Mouse (Mus musculus): Measurements from ENCODE around the gene Mpeg1. TPM values are rescaled to one million over a fixed set of nuclear protein-coding genes. Genes with fewer than 3 reads are reported as not detected.

Mpeg1 gene
- total and polyA plus RNA-seq, 2 experiments from 2014 or later, result 1.1 to 3.2 TPM

DNA sequence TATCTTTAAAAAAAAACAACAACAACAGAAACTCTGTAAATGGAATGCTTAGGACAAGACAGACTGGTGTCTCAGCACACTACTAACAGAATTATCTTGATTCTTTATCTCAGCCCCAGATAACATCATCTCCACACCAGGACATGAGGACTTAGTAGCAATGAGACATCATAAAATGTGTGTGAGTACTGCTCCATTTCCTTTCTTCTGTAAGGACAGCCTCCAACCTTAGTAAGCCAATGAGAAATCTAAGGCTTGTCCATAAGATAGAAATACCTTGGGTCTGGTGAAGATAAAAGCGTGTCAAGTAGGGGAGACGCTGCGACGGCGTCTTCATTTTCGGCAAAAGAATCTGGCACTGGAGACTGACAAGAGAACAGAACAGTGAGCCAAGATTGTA is 33.0 kb upstream of the Mpeg1 start, which contains the start of gene Pfpl:
Pfpl (plus strand) TSS at position 301 of the 400 bp plus-strand sequence.
- H3K9me3 ChIP-seq (ENCODE audit: low read length), result no peaks in the 10 kb centered on the region
- no peak within 1 kb of the TSS for H3K4me3 ChIP-seq (ENCODE audit: low read depth, low read length)
- ATAC-seq (no peak), DNase-seq (no peak)
- WGBS, result 95% methylated on average over 6 of the region's 6 CpGs
- no peak within 1 kb of the TSS for H3K27ac ChIP-seq (ENCODE audit: low read depth, low read length)
- H3K4me1 ChIP-seq (ENCODE audit: insufficient read depth), result no peaks in the 10 kb centered on the region
- no peak within 1 kb of the TSS for H3K4me2 ChIP-seq (ENCODE audit: low read depth)
- no peaks in the 10 kb centered on the region for H3K36me3 ChIP-seq (ENCODE audit: insufficient read depth)
- TF ChIP-seq CTCF (IDR thresholded peaks at IDR 0.05; ENCODE audit: low read depth), result no peak
- no peak within 1 kb of the TSS for H3K9ac ChIP-seq
- H3K27me3 ChIP-seq (ENCODE audit: insufficient read depth, low read length), result no peaks in the 10 kb centered on the region

DNA sequence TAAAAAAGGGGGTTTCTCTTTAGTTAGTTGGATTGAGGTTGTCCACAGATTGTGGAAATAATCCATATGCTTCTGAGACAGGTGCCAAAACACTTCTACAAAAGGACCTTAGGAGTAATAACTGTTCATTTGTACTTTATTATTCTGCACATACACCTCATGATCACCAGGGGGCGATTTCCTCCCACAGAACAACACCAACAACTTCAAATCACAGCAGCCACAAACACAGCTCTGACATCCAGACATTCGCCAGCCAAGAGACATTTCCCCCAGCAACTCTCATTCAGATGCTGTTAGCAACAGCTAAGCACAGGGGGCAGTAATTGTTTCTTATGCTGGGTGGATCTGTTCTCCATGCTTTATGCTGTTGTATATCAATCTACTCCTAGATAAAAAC is 27.5 kb upstream of the Mpeg1 start:
- Histone ChIP-seq H3K9ac (no peak overlapping the region), H3K27me3 (ENCODE audit: insufficient read depth, low read length) (no peaks in the 10 kb centered on the region), H3K27ac (ENCODE audit: low read depth, low read length) (no peak overlapping the region), H3K4me1 (ENCODE audit: insufficient read depth) (no peaks in the 10 kb centered on the region), H3K4me2 (ENCODE audit: low read depth) (no peak overlapping the region), H3K9me3 (ENCODE audit: low read length) (no peaks in the 10 kb centered on the region), H3K4me3 (ENCODE audit: low read depth, low read length) (no peak overlapping the region), H3K36me3 (ENCODE audit: insufficient read depth) (no peaks in the 10 kb centered on the region)
- TF ChIP-seq CTCF (IDR thresholded peaks at IDR 0.05; ENCODE audit: low read depth), result peak; percentile 65
- DNase-seq (peak; percentile 43), ATAC-seq (peak; percentile 34; the same call in 1 of the 2 replicates)
- 0% methylated on average over 2 of the region's 2 CpGs for WGBS

DNA sequence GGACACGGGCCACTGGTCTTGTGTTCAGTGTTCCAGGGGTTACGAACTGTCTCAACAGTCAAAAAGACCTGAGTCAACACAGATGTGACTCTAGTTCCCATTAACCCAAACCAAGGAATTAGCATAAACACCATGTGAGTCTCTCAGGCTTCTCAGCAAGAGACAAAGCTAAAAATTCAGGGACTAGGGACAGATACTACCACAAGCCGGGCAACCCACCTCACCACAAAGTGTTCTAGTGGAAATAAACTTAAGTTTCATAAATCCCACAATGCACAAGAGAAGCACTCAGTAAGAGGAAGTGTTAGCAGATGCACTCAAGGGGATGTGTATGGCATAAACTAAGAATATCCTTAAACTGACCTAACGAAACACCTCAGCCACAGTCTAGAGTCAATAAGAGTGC is 25.6 kb upstream of the Mpeg1 start:
- H3K4me2 ChIP-seq (ENCODE audit: low read depth), result no peak overlapping the region
- DNase-seq, result no peak
- H3K9me3 ChIP-seq (ENCODE audit: low read length), result no peaks in the 10 kb centered on the region
- ATAC-seq, result no peak
- H3K27ac ChIP-seq (ENCODE audit: low read depth, low read length), result no peak overlapping the region
- H3K4me1 ChIP-seq (ENCODE audit: insufficient read depth), result no peaks in the 10 kb centered on the region
- WGBS, result 87% methylated on average over 4 of the region's 4 CpGs
- H3K9ac ChIP-seq, result no peak overlapping the region
- no peak overlapping the region for H3K4me3 ChIP-seq (ENCODE audit: low read depth, low read length)
- no peaks in the 10 kb centered on the region for H3K27me3 ChIP-seq (ENCODE audit: insufficient read depth, low read length)
- H3K36me3 ChIP-seq (ENCODE audit: insufficient read depth), result no peaks in the 10 kb centered on the region
- no peak for TF ChIP-seq CTCF (IDR thresholded peaks at IDR 0.05; ENCODE audit: low read depth)

DNA sequence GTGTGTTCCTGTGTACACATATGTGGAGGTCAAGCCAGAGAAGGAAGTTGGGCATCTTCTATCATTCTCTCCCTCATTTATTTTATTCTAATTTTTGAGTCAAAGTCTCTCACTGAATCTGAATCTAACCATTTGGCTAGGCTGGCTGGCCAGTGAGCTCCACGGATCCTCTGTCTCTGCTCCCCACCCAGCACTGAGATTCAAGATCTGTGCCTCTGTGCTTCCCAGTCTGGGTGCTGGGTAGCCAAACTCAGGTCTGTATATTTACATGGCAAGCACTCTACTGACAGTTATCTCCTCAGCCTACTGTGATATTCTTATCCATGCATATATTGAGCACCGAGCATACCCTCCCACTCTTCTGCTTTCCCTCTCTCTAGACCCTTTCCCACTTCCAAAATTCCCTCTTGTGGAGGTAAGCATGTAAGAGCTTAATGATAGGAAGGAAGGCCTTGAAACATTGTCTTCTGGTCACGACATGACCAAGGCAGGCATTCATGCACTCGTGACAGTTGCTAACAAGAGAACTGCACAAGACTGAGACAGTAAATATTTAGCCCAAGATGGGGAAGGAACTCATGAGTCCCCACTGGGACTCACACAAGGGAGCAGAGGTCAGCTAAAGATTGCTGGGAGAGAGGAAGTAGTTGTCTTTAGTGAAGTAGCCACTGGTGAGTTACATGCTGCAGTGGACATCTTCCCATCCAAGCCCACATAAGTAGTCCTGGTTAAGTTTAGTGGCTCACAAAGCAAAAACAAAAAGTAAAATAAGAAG is 24.6 kb upstream of the Mpeg1 start:
- no peak overlapping the region for H3K4me3 ChIP-seq (ENCODE audit: low read depth, low read length)
- no peaks in the 10 kb centered on the region for H3K27me3 ChIP-seq (ENCODE audit: insufficient read depth, low read length)
- DNase-seq (no peak), ATAC-seq (no peak)
- H3K36me3 ChIP-seq (ENCODE audit: insufficient read depth), result no peaks in the 10 kb centered on the region
- no peak overlapping the region for H3K9ac ChIP-seq
- no peaks in the 10 kb centered on the region for H3K4me1 ChIP-seq (ENCODE audit: insufficient read depth)
- no peak for TF ChIP-seq CTCF (IDR thresholded peaks at IDR 0.05; ENCODE audit: low read depth)
- H3K27ac ChIP-seq (ENCODE audit: low read depth, low read length), result no peak overlapping the region
- 86% methylated on average over 4 of the region's 4 CpGs for WGBS
- no peak overlapping the region for H3K4me2 ChIP-seq (ENCODE audit: low read depth)
- no peaks in the 10 kb centered on the region for H3K9me3 ChIP-seq (ENCODE audit: low read length)

DNA sequence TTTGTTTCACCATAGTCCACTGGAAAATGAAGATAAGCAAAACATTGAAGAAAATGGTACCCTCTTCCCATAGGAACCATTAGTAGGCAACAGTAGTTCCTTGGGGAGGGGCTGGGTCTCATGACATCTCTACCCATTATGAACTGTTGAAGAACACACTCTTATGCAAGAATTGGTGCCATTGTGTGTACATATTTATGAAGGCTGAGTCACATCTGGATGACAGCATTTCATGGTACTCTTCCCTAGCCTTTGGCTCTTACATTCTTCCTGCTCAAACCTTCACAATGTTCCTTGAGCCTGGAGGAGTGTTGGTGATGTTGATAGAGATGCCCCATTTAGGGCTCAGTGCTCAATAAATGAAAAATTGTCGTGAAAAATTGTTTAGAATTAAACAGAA is 21.0 kb upstream of the Mpeg1 start:
- WGBS, result 67% methylated on average over 1 of the region's 1 CpGs
- H3K27me3 ChIP-seq (ENCODE audit: insufficient read depth, low read length), result no peaks in the 10 kb centered on the region

DNA sequence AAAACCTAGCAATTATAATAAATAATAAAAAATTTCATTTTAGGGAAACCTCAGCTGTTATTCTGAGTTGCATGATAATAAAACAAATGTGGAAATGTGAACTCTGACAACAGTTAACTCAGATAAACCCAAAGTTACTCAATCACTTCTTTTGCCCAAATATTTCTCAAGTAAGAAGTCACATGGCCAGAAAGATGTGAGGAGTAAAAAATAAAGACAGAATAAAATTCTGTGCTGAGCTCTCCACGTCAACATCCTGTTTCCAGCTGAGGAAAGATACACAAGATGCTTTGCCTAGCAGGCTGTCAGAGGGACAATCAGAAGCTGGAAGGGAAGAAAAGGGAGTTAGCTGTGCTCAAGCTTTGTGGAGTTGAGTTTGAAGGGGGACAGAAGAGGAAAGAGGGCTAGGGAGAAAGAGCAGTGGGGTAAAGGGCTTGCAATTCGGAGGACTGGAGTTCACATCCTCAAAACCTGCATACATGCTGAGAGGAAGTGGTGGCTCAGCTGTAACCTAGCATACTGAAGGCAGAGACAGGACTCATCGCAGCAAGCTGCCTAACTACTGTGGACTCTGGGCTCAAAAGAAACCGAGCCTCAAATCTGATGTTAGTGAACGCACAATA is 20.4 kb upstream of the Mpeg1 start:
- WGBS, result 65% methylated on average over 5 of the region's 5 CpGs
- ATAC-seq (no peak), DNase-seq (no peak)
- Histone ChIP-seq H3K36me3 (ENCODE audit: insufficient read depth) (no peaks in the 10 kb centered on the region), H3K27me3 (ENCODE audit: insufficient read depth, low read length) (no peaks in the 10 kb centered on the region), H3K4me1 (ENCODE audit: insufficient read depth) (no peaks in the 10 kb centered on the region), H3K4me2 (ENCODE audit: low read depth) (no peak overlapping the region), H3K27ac (ENCODE audit: low read depth, low read length) (no peak overlapping the region), H3K9ac (no peak overlapping the region), H3K4me3 (ENCODE audit: low read depth, low read length) (no peak overlapping the region), H3K9me3 (ENCODE audit: low read length) (no peaks in the 10 kb centered on the region)
- TF ChIP-seq CTCF (IDR thresholded peaks at IDR 0.05; ENCODE audit: low read depth), result no peak

More for the DNA sequence above, 21.0 kb upstream of the Mpeg1 start:
- Histone ChIP-seq H3K36me3 (ENCODE audit: insufficient read depth) (no peaks in the 10 kb centered on the region), H3K4me1 (ENCODE audit: insufficient read depth) (no peaks in the 10 kb centered on the region), H3K4me2 (ENCODE audit: low read depth) (no peak overlapping the region), H3K27ac (ENCODE audit: low read depth, low read length) (no peak overlapping the region), H3K9ac (no peak overlapping the region), H3K9me3 (ENCODE audit: low read length) (no peaks in the 10 kb centered on the region), H3K4me3 (ENCODE audit: low read depth, low read length) (no peak overlapping the region)
- no peak for ATAC-seq
- no peak for DNase-seq
- TF ChIP-seq CTCF (IDR thresholded peaks at IDR 0.05; ENCODE audit: low read depth), result no peak

GRCm38 (mm10) chr19:12442560-12442959 is 18.0 kb upstream of the Mpeg1 start:
- H3K9ac ChIP-seq, result no peak overlapping the region
- H3K27me3 ChIP-seq (ENCODE audit: insufficient read depth, low read length), result no peaks in the 10 kb centered on the region
- no peaks in the 10 kb centered on the region for H3K4me1 ChIP-seq (ENCODE audit: insufficient read depth)
- no peaks in the 10 kb centered on the region for H3K9me3 ChIP-seq (ENCODE audit: low read length)
- ATAC-seq, result no peak
- DNase-seq, result no peak
- 83% methylated on average over 4 of the region's 4 CpGs for WGBS
- TF ChIP-seq CTCF (IDR thresholded peaks at IDR 0.05; ENCODE audit: low read depth), result no peak
- no peak overlapping the region for H3K27ac ChIP-seq (ENCODE audit: low read depth, low read length)
- no peak overlapping the region for H3K4me2 ChIP-seq (ENCODE audit: low read depth)
- no peaks in the 10 kb centered on the region for H3K36me3 ChIP-seq (ENCODE audit: insufficient read depth)
- H3K4me3 ChIP-seq (ENCODE audit: low read depth, low read length), result no peak overlapping the region

Measured in forebrain, postnatal 0 days (tissue).